Mouse (Mus musculus): ENCODE data around the gene Gm17018.

GRCm38 (mm10) chr19:45580235-45580634, 19.8 kb downstream of the Gm17018 start:
- no peak for TF ChIP-seq POLR2A (IDR thresholded peaks at IDR 0.05; ENCODE audit: insufficient read depth, low read depth, low read length)
- no peak for TF ChIP-seq CTCF (IDR thresholded peaks at IDR 0.05; ENCODE audit: insufficient read depth, low read depth, low read length)
